ENCODE assay signal across 13 mouse cellular contexts in genomic region chr5:13992734-13993396, GRCm38 (mm10). TPM values are rescaled to one million over a fixed set of nuclear protein-coding genes. Genes with fewer than 3 reads are reported as not detected.
A peak's percentile ranks its signal among the peaks of the same experiment; 100 is the strongest.
DNase-seq lines count a peak whose midpoint lies in the region; ATAC-seq and TF ChIP-seq lines count a peak whose summit lies in the region.
"Had no signal": no experiment of that assay in that cellular context is flagged by ENCODE, and none has a peak within 500 bp of the region (broad histone marks: within the 10 kb centered on the region; RNA-seq: fewer than 3 reads in every experiment).

No protein-coding gene starts in this region.

- H3K27me3 ChIP-seq in kidney, embryonic 14.5 days (ENCODE audit: control insufficient read depth, insufficient read depth, low read length): no peaks in the 10 kb centered on the region
- no peaks in the 10 kb centered on the region for H3K27me3 ChIP-seq in stomach, embryonic 15.5 days (replicated peaks)
- H3K27me3 ChIP-seq in midbrain, embryonic 13.5 days: no peaks in the 10 kb centered on the region
- H3K27me3 ChIP-seq in thymus, adult 2 months (ENCODE audit: control insufficient read depth, insufficient read depth, low read length): no peaks in the 10 kb centered on the region
- H3K27me3 ChIP-seq: hindbrain, embryonic 15.5 days had no signal

- DNase-seq in kidney, adult 9 months: no peak
- peak; percentile 42 for DNase-seq in adrenal gland, postnatal 10 days
- peak; percentile 44 to 68 for DNase-seq in lung, adult 18-20 months
- DNase-seq in left cerebral cortex, adult 8-10 months (ENCODE audit: low spot score in 2 of 2): no peak
- DNase-seq in thymus, adult 2 months: no peak
- DNase-seq: cerebellum, adult 11-12 months; heart, adult 18-20 months had no signal

- no peak overlapping the region for H3K4me2 ChIP-seq in kidney, embryonic 14.5 days (replicated peaks; ENCODE audit: low read depth, low read length)
- H3K4me2 ChIP-seq in stomach, embryonic 15.5 days: no peak overlapping the region
- no peak overlapping the region for H3K4me2 ChIP-seq in midbrain, embryonic 13.5 days (replicated peaks)
- H3K4me2 ChIP-seq: hindbrain, embryonic 15.5 days had no signal

- H3K4me1 ChIP-seq in kidney, embryonic 14.5 days (ENCODE audit: control insufficient read depth, insufficient read depth, low read length): no peaks in the 10 kb centered on the region
- no peaks in the 10 kb centered on the region for H3K4me1 ChIP-seq in stomach, embryonic 15.5 days
- no peaks in the 10 kb centered on the region for H3K4me1 ChIP-seq in midbrain, embryonic 13.5 days (replicated peaks)
- no peaks in the 10 kb centered on the region for H3K4me1 ChIP-seq in thymus, adult 2 months (replicated peaks; ENCODE audit: control insufficient read depth, insufficient read depth, low read length)
- H3K4me1 ChIP-seq: hindbrain, embryonic 15.5 days had no signal

- no peaks in the 10 kb centered on the region for H3K9me3 ChIP-seq in kidney, embryonic 14.5 days (ENCODE audit: control insufficient read depth, low read length)
- H3K9me3 ChIP-seq in stomach, embryonic 15.5 days: no peaks in the 10 kb centered on the region
- H3K9me3 ChIP-seq in midbrain, embryonic 13.5 days: 0 out of 2 replicates have a peak, but pooled peaks cover 3% of the 10 kb centered on the region
- H3K9me3 ChIP-seq: hindbrain, embryonic 15.5 days had no signal

- H3K4me3 ChIP-seq in kidney, embryonic 14.5 days (ENCODE audit: low read length): no peak overlapping the region
- H3K4me3 ChIP-seq in stomach, embryonic 15.5 days (replicated peaks): no peak overlapping the region
- H3K4me3 ChIP-seq in midbrain, embryonic 13.5 days (replicated peaks): no peak overlapping the region
- no peak overlapping the region for H3K4me3 ChIP-seq in thymus, adult 2 months (ENCODE audit: control insufficient read depth, insufficient read depth, low read length)
- H3K4me3 ChIP-seq: hindbrain, embryonic 15.5 days had no signal

- no peak overlapping the region for H3K9ac ChIP-seq in kidney, embryonic 14.5 days (ENCODE audit: low read depth, low read length)
- no peak overlapping the region for H3K9ac ChIP-seq in stomach, embryonic 15.5 days
- H3K9ac ChIP-seq in midbrain, embryonic 13.5 days (replicated peaks): no peak overlapping the region
- H3K9ac ChIP-seq: hindbrain, embryonic 15.5 days had no signal

- H3K27ac ChIP-seq in kidney, embryonic 14.5 days (ENCODE audit: low read depth, low read length): no peak overlapping the region
- H3K27ac ChIP-seq in stomach, embryonic 15.5 days: no peak overlapping the region
- no peak overlapping the region for H3K27ac ChIP-seq in midbrain, embryonic 13.5 days
- H3K27ac ChIP-seq in thymus, adult 2 months (ENCODE audit: control insufficient read depth, insufficient read depth, low read length): no peak overlapping the region
- H3K27ac ChIP-seq: hindbrain, embryonic 15.5 days had no signal

- no peak for TF ChIP-seq CTCF in thymus, adult 2 months (IDR thresholded peaks at IDR 0.05; ENCODE audit: borderline replicate concordance, control insufficient read depth, extremely low read depth, insufficient read depth, low read length, poor library complexity)

- WGBS in kidney, embryonic 14.5 days: 25% methylated on average over 11 of the region's 11 CpGs
- WGBS in stomach, embryonic 15.5 days: 20% methylated on average over 11 of the region's 11 CpGs
- 76% methylated on average over 11 of the region's 11 CpGs for WGBS in midbrain, embryonic 13.5 days
- WGBS in thymus, adult 2 months: 62% methylated on average over 11 of the region's 11 CpGs

- peak; percentile 60; the same call in 1 of the 2 replicates for ATAC-seq in kidney, embryonic 14.5 days (ENCODE audit: low FRiP score, low TSS enrichment)
- ATAC-seq in stomach, embryonic 15.5 days (ENCODE audit: insufficient read depth, low FRiP score, low read depth): peak; percentile 50; the same call in 1 of the 2 replicates
- no peak for ATAC-seq in midbrain, embryonic 13.5 days
- ATAC-seq: activated CD4-positive, CD25-positive, alpha-beta regulatory T cell, adult 4 months; CD4-positive, CD25-positive, alpha-beta regulatory T cell, adult 4 months had no signal

- no peak for TF ChIP-seq POLR2A in thymus, adult 2 months (IDR thresholded peaks at IDR 0.05; ENCODE audit: control insufficient read depth, extremely low read depth, insufficient read depth, low read length, poor library complexity)

- no peaks in the 10 kb centered on the region for H3K36me3 ChIP-seq in kidney, embryonic 14.5 days (ENCODE audit: control insufficient read depth, insufficient read depth, low read length)
- no peaks in the 10 kb centered on the region for H3K36me3 ChIP-seq in stomach, embryonic 15.5 days
- H3K36me3 ChIP-seq in midbrain, embryonic 13.5 days: no peaks in the 10 kb centered on the region
- no peaks in the 10 kb centered on the region for H3K36me3 ChIP-seq in thymus, adult 2 months (ENCODE audit: control insufficient read depth, insufficient read depth, low read length)
- H3K36me3 ChIP-seq: hindbrain, embryonic 15.5 days had no signal

RNA-seq across cellular contexts. Expression of gene Sema3e, which starts 32.2 kb away (rescaled TPM):
- 1.0 and 2.2 TPM in 2 replicates for polyA plus RNA-seq in kidney, embryonic 14.5 days (2014; fragmentation: Nextera tagmentation; extraction: Ambion mirVana)
- under 1 TPM; 0.21 to 0.36 TPM for total RNA-seq in adrenal gland, postnatal 10 days (2021)
- 2.6 TPM in 2 replicates for polyA plus RNA-seq in stomach, embryonic 15.5 days (2015; fragmentation: Nextera tagmentation; extraction: Ambion mirVana)
- polyA plus RNA-seq in midbrain, embryonic 13.5 days (2015; fragmentation: Nextera tagmentation; extraction: Ambion mirVana): 2.0 TPM in 2 replicates
- total RNA-seq in left cerebral cortex, adult 8-10 months (2022): 10 to 100 TPM; 12.8 to 16.7 (median 15.7) TPM
- polyA plus RNA-seq in thymus, adult 2 months (2012; rRNA removed): 0.05 and 0.09 TPM in 2 replicates

Comparison
In these comparisons a context has a peak if more than half of its experiments do, and no peak if none do; other contexts are left out.
1. DNase-seq: peak in adrenal gland, postnatal 10 days (single experiment) and lung, adult 18-20 months (2 of 2); none in kidney, adult 9 months (single experiment), left cerebral cortex, adult 8-10 months (0 of 2) and thymus, adult 2 months (single experiment).